Mouse (Mus musculus) C2C12 (cell line): Measurements from ENCODE around the gene Sidt2. TPM values are rescaled to one million over a fixed set of nuclear protein-coding genes. Genes with fewer than 3 reads are reported as not detected.

Experiments
- H3K27me3 ChIP-seq: one replicate; pipeline ENCODE4 v1.6.1; 2011; ENCODE audit not compliant: control insufficient read depth, insufficient read depth, insufficient read length
- H3K36me3 ChIP-seq: one replicate; pipeline ENCODE4 v1.6.1; 2011; ENCODE audit not compliant: control insufficient read depth, insufficient read depth
- H3K4me3 ChIP-seq: one replicate; pipeline ENCODE4 v1.5.1; 2011; ENCODE audit warnings: mild to moderate bottlenecking, control low read depth; ENCODE audit not compliant: poor library complexity, insufficient read depth, severe bottlenecking
- H3K79me2 ChIP-seq: one replicate; pipeline ENCODE4 v1.6.1; 2011; ENCODE audit not compliant: control insufficient read depth, insufficient read depth
- H3K79me3 ChIP-seq: one replicate; pipeline ENCODE4 v1.6.1; 2011; ENCODE audit warnings: low read depth, control low read depth
- H3ac ChIP-seq: one replicate; pipeline ENCODE3; 2011; ENCODE audit warnings: low read depth; ENCODE audit not compliant: control insufficient read depth, insufficient read length
- CEBPB ChIP-seq: IDR thresholded peaks from one replicate; pipeline ENCODE4 v1.6.1; 2011; ENCODE audit warnings: low read depth, mild to moderate bottlenecking, control low read depth, moderate library complexity
- CTCF ChIP-seq: IDR thresholded peaks from one replicate; pipeline ENCODE4 v1.5.1; 2011; ENCODE audit not compliant: control insufficient read depth, insufficient read depth, insufficient read length
- FOSL1 ChIP-seq: IDR thresholded peaks from one replicate; pipeline ENCODE4 v1.8.0; 2011; ENCODE audit warnings: mild to moderate bottlenecking, low read length; ENCODE audit not compliant: poor library complexity, insufficient read depth, severe bottlenecking
- MAX ChIP-seq: IDR thresholded peaks from one replicate; pipeline ENCODE4 v1.6.1; 2011; ENCODE audit warnings: mild to moderate bottlenecking, control low read depth
- MYOD1 ChIP-seq: IDR thresholded peaks from one replicate; pipeline ENCODE4 v1.6.1; 2011; ENCODE audit warnings: low read depth; ENCODE audit not compliant: control insufficient read depth, insufficient read length
- MYOG ChIP-seq: IDR thresholded peaks from one replicate; pipeline ENCODE4 v1.6.1; 2011; ENCODE audit not compliant: control insufficient read depth, insufficient read length; ENCODE audit errors: extremely low read depth
- USF1 ChIP-seq: IDR thresholded peaks from one replicate; pipeline ENCODE4 v1.6.1; 2011; ENCODE audit warnings: low read depth, mild to moderate bottlenecking, control low read depth, moderate library complexity
- polyA plus RNA-seq: library from polyadenylated mRNA; unstranded; fragments of >200 nt; fragmentation: generic; extraction: Trizol; gene quantifications from one replicate; pipeline ENCODE4 v1.2.1, GENCODE M21; 2012; ENCODE audit warnings: missing spikeins

Gene Sidt2
- polyA plus RNA-seq, 1 experiment = 50.2 TPM

DNA sequence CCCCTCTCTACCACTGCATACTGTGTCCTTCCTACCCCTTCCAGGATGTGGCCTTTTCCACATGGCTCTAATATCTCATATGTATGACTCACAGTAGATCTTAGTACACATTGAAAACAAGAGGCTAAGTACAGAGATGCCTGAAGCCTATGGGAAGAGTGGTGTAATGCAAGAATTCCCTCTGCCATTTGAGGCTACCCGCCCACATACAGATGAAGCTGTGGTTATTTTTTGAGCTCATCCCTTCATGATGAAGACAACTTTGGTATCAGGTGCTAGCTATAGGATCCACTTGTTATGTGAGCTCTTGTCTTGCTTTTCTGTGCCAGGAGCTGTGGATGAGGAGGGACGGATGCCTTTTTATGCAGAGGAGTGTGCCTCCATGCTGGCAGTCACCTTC lies 39.4 kb downstream of the Sidt2 start:
- no peak overlapping the region for H3ac ChIP-seq
- H3K27me3 ChIP-seq = no peaks in the 10 kb centered on the region
- H3K79me2 ChIP-seq = no peaks in the 10 kb centered on the region
- no peak for TF ChIP-seq MYOG
- TF ChIP-seq MYOD1 = no peak
- no peak for TF ChIP-seq USF1
- TF ChIP-seq CTCF = no peak
- no peak for TF ChIP-seq CEBPB
- TF ChIP-seq FOSL1 = no peak
- no peak for TF ChIP-seq MAX
- H3K36me3 ChIP-seq = peaks cover 61% of the 10 kb centered on the region
- H3K4me3 ChIP-seq = no peak overlapping the region
- no peaks in the 10 kb centered on the region for H3K79me3 ChIP-seq

DNA sequence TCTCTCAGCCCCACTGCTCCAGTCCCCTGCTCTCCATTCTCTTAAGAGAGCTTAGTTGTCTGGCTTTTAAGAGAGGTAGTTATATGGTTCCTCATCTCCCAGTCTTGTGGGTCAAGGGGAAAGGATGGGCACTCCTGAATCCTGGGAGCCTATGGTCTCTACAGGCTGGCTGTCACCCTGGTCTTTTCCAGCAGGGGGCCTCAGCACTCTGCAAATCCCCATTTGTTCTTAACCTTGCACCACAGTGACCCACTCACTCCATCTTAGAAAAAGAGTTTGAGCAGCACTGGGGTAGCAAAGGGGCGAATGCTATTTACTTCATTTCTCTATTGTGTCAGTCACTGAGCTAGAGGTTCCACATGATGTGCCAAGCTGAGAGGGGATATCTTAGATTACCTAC lies 43.4 kb downstream of the Sidt2 start:
- no peak overlapping the region for H3ac ChIP-seq
- H3K79me2 ChIP-seq = peaks cover 24% of the 10 kb centered on the region
- H3K27me3 ChIP-seq = no peaks in the 10 kb centered on the region
- TF ChIP-seq CTCF = peak; percentile 27
- no peak for TF ChIP-seq CEBPB
- H3K79me3 ChIP-seq = peaks cover 12% of the 10 kb centered on the region
- no peak overlapping the region for H3K4me3 ChIP-seq
- H3K36me3 ChIP-seq = peaks cover 53% of the 10 kb centered on the region

DNA sequence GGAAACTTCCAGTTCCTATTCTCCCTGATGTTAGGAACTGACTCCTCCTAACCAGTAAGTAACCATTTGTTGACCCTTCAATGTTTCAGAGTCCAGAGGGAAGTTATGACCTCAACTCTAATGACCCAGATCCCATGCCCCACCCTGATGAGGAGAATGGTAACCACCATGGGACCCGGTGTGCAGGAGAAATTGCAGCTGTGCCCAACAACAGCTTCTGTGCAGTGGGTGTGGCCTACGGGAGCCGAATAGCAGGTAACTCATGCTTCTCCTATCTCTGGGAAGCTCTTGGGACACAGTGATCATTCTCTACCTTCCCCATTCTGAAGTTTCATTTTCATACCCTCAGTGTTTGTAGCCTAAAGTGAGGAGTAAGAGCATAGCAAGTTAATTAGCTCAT lies 44.1 kb downstream of the Sidt2 start:
- TF ChIP-seq USF1 = no peak
- no peak for TF ChIP-seq MYOD1
- no peak for TF ChIP-seq CEBPB
- no peak for TF ChIP-seq MAX
- no peak for TF ChIP-seq FOSL1
- no peak for TF ChIP-seq MYOG
- Histone ChIP-seq H3K79me3 (peaks cover 12% of the 10 kb centered on the region), H3K4me3 (no peak overlapping the region), H3K79me2 (peaks cover 25% of the 10 kb centered on the region), H3K27me3 (no peaks in the 10 kb centered on the region), H3ac (no peak overlapping the region), H3K36me3 (peaks cover 48% of the 10 kb centered on the region)

GRCm38 (mm10) chr9:45907078-45907428 lies 48.0 kb downstream of the Sidt2 start:
- TF ChIP-seq MYOD1 (no peak), FOSL1 (no peak), MAX (no peak), CTCF (no peak)
- H3K36me3 ChIP-seq = peaks cover 23% of the 10 kb centered on the region
- peak overlapping the region; percentile 65 for H3K4me3 ChIP-seq
- no peaks in the 10 kb centered on the region for H3K27me3 ChIP-seq
- H3ac ChIP-seq = peak overlapping the region; percentile 85
- H3K79me2 ChIP-seq = peaks cover 36% of the 10 kb centered on the region
- peaks cover 12% of the 10 kb centered on the region for H3K79me3 ChIP-seq

GRCm38 (mm10) chr9:45906355-45907077 lies 48.5 kb downstream of the Sidt2 start, which contains the start of the genes Pcsk7 and Rnf214:
Pcsk7 (plus strand) TSS chr9:45906497.
Rnf214 (minus strand) TSS chr9:45906911.
- Histone ChIP-seq H3K36me3 (peaks cover 20% of the 10 kb centered on the region), H3K4me3 (peak within 1 kb of the TSS; percentile 65), H3ac (peak within 1 kb of the TSS; percentile 85), H3K79me3 (peaks cover 12% of the 10 kb centered on the region), H3K79me2 (peaks cover 36% of the 10 kb centered on the region), H3K27me3 (no peaks in the 10 kb centered on the region)
- TF ChIP-seq CTCF (peak; percentile 98), MYOD1 (no peak)

- Histone ChIP-seq H3K79me3 (peaks cover 12% of the 10 kb centered on the region), H3K79me2 (peaks cover 36% of the 10 kb centered on the region), H3K36me3 (peaks cover 20% of the 10 kb centered on the region), H3ac (peak overlapping the region; percentile 72), H3K4me3 (peak overlapping the region; percentile 65), H3K27me3 (no peaks in the 10 kb centered on the region)
- TF ChIP-seq FOSL1 = no peak
- no peak for TF ChIP-seq CTCF
- TF ChIP-seq MAX = no peak
- TF ChIP-seq MYOD1 = no peak
- TF ChIP-seq MYOG = no peak
- no peak for TF ChIP-seq CEBPB
- no peak for TF ChIP-seq USF1
Measured at GRCm38 (mm10) chr9:45905811-45906237, 49.2 kb downstream of the Sidt2 start.
